Mouse (Mus musculus): ENCODE data around the gene Tbc1d9b.
"Not testable (repeated sequence)": the region's sequence is repeated elsewhere in the genome, so short reads cannot be mapped to it uniquely, and the experiment has no call there.

Gene Tbc1d9b

DNA sequence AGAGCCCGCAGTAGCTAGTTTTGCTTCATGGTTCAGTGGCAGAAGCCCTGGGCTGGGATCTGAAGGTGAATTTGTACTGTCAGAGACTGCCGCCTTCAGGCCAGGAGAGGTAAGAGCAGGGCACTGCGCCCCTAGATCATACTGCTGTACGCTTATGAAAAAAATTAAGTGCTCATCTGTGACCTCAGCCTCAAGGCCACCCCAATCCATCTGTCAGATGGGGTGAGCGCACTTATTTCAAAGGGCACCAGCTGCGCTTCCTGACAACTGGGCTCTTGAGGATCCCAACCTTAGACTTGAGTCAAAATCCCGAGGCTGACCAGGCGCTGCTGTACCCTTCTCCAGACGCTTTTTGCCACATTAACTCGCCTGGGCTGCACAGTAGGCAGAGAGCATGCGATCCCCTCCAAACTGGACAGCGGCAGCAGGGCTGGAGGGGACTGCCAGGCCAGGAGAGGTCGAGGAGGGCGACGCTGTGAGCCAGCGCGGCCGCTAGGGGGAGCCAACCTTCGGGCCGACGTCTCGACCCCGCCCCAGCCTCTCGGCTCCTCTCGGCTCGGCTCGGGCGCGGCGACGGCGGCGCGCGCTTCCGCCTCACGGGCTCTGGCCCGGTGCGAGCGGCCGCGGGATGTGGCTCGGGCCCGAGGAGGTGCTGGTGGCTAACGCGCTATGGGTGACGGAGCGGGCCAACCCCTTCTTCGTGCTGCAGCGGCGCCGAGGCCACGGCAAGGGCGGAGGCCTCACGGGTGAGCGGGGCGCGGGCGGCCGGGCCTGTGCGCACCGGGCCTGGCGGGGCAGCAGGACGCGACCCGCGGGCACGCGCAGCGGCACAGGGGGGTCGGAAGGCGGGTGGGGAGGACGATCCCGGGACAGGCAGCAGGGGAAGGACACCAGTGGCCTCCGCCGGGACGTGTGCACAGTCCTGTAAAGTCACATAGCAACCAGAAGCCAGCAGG, at the start of gene Tbc1d9b:
TSS of gene Tbc1d9b (plus strand) at position 586 of the 956 bp plus-strand sequence.
- peak; percentile 78 for DNase-seq (ENCODE audit: low read depth)

DNA sequence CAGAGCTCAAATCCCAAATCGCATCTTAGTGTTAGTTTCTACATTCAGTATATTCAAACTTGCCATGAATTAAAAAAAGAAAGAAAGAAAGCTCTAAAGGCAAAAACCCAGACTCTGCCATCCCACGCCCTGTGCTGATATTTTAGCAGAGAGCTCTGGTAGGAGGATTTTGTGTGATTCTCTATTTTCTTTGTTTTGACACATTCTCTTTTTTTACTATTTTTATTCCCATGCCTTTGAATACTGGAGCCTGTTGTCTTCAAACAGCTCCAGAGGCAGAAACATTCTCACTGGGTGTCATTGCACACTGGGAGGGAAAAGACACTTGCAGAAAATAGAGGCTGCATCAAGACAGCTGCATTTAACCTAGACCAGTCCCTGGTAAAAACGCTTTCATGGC, 45.0 kb upstream of the Tbc1d9b start:
- DNase-seq (ENCODE audit: low read depth), result no peak

DNA sequence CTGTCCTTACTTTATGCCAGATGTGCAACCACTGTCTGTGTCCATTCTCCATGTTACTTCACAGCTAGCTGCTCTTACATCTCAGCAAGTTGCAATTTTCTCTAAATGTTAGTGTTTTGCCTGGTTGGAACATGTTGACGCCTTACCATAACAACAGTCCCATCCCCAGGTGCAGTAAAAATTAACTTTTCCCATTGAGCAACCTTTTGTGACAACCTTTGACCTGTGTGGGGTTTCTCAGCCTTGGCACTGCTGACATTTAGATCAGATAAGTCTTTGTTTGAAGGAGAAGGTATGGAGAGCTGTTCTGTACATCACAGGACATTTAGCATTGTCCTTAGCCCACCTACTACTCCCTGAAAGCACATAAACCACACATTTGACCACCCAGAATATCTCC, 41.4 kb upstream of the Tbc1d9b start:
- DNase-seq (ENCODE audit: low read depth), result no peak

DNA sequence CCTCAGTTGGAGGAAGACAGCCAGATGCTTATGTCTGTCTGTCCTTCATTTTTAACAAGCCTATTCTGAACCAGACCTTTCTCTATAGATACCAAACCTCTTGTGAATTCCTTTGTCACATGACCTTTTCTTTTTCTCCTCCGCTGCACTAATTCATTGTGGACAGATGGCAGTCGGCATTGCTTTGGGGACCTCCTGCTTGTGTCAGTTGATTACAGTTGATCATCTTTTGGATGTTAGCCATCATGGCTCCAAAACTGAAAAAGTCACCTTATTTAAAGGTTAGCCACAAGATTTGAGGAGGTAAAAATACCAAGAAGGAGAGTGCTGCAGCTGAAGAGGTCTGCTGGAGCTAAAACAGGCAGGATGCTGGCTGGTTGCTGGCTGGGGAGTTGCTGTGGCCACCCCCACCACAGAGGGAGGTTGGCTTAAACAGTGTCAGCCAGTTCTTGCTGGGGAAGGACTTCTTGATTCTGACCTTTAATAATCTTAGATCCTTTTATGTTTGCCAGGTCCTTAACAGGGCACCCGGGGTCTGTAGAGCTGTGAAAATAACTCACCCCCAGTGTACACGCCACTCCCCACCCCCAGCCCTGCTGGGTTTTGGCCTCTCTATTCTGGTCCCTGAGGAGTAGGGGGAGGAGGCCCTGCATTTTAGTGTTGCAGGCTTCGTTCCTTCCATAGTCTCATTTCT, 40.1 kb upstream of the Tbc1d9b start:
- no peak for DNase-seq (ENCODE audit: low read depth)

DNA sequence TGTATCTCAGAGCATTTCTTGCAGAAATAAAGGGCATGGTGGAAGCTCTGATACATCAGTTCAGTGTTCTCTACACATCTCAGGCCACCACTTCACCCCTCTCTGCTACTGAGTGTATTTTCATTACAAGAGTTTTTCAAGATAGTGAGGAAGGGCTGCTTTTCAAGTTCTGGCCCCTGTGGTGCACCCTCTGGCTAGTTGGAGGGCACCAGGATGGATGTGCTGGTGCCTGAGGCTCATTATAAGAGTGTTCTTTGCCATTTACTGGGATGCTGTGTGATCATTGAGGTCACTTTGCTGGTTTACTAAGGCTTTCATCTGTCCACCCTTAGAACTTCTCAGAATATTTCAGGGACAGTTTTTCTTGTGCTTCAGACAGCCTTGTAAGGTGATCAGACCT, 39.5 kb upstream of the Tbc1d9b start:
- DNase-seq (ENCODE audit: low read depth), result no peak

DNA sequence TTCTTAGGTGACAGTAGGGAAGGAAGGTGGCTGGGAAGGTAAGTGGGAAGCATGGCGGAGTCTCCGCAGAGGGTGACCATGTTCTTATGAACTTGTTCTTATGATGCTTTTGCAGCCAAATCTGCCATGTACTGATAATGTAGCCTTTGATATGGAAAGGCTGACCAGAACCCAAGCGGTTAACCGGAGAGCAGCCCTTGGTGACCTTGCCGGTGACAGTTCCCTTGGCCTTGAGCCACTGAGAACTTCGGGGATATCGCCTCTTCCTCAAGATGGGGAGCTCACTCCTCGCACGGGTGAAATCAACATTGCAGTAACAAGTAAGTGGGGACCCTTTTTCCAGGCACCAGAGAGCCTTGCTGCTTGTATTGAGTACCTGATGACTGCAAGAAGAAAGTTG, 35.5 kb upstream of the Tbc1d9b start:
- DNase-seq (ENCODE audit: low read depth), result no peak

DNA sequence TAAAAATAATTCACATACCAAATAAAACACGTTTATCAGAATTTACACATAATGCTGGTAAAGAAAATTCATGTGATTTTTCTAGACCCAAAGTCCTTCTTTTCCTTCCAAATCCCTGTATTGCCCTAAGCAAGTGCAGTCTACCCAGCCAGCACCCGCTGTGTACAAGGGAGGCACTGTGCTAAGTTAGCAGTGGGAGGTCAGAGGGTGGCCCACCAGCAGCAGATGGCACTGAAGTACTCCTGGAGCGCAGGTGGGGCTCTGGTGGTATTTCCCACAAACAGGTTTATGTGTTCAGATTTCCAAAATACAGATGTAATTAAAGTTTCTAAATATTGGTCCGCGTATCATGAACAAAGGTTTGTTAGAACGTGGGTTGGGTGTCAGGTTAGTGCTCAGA, 34.1 kb upstream of the Tbc1d9b start:
- DNase-seq (ENCODE audit: low read depth), result no peak

DNA sequence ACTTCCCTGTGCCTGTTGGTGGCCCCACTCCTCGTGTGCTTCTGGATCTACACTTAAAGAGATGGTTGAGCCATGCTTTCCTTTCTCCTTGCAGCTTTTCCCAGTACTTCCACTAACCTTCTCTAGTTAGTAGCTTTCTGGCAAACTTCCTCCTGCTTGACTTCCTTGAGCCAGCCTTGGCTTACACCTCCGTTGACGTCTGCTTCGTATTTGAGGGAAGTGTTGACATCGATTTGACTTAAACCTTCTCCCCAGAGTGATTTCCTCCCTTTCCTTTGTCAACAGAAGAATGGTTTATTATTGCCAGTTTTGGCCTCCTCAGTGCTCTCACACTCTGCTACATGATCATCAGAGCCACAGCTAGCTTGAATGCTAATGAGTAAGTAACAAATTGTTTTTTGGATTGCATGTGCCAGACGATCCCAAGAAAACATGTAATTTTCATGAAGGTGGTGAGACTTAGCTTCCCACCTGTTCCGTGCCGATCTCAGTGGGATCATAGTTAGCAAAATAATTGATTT, 32.2 kb upstream of the Tbc1d9b start:
- no peak for DNase-seq (ENCODE audit: low read depth)

DNA sequence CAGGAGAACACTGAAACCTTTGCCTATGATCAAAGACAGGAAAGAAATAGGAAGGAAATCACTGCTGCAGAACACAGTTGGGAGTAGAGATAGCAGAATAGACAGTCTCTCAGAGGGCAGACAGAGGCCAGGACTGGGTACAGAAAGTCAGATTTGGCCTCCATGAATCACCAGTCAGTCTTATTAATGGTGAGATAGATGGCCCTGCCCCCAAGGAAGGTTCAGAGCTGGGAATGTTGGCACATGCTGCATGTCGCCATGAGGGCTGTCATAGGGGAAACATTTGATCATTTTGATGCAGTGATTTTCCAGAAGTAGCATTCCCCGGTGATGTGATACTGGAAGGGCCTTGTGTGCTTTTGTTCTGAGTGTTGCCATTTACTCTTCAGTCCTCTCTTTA, 31.5 kb upstream of the Tbc1d9b start:
- no peak for DNase-seq (ENCODE audit: low read depth)

DNA sequence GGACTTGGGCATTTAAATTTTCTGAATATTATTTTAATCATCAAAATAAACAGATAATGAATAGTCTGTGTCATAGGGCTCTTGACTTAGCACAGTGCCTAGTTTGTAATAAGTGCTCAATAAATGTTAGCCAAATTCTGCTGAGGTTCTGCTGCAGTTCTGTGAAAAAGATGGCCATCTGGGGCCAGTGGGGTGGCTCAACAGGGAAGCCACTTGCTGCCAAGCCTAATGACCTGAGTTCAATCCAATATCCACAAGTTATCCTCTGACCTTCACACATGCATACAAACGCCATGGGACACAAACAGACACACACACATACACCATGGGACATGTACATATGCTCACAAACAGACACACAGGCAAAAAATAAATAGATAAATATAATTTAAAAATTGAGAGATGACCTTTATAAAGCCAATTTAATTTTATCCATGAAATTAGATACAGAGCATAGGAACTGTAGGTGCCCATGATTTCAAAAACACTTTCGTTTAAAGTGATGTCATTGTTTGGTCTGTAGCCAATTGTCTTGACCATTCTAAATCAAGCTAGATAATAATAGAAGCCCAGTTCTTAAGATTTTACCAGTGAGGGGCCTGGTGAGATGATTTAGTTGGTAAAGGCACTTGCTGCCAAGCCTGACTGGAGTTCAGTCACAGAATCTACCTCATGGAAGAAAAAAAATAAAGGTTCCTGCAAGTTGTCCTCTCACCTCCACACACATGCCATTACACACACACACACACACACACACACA, 30.5 kb upstream of the Tbc1d9b start:
- DNase-seq (ENCODE audit: low read depth), result no peak

DNA sequence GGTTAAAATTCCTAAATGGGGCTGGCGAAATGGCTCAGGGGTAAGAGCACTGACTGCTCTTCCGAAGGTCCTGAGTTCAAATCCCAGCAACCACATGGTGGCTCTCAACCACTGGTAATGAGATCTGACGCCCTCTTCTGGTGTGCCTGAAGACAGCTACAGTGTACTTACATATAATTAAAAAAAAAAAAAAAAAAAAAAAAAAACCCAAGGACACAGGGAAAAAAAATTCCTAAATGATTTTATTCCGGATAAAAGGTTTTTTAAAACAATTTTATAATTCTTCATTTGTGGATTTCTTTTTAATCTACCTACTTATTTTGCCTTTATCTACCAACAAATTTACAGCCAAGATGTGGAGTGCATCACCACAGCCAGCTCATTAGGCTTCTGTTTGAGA, 29.2 kb upstream of the Tbc1d9b start:
- DNase-seq (ENCODE audit: low read depth), result not testable (repeated sequence)

DNA sequence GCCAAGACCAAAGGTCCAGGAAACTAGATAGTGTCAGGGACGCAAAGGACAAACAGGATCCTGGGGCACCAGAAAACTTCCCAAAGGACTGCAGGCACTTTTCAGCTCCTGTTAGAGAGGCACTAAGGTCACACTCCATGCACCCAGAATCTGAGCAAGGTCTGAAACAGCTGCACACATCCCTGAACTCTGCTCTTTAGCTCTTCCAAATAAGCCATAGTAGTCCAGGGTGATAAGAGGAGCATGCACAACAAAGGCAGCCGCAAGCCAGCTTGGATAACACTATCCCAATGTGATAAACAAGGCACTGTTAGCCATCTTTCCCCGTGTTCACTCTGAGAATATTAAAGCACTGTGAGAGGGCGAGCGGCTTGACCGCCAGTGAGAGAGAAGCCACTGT, 27.2 kb upstream of the Tbc1d9b start:
- DNase-seq (ENCODE audit: low read depth), result no peak

DNA sequence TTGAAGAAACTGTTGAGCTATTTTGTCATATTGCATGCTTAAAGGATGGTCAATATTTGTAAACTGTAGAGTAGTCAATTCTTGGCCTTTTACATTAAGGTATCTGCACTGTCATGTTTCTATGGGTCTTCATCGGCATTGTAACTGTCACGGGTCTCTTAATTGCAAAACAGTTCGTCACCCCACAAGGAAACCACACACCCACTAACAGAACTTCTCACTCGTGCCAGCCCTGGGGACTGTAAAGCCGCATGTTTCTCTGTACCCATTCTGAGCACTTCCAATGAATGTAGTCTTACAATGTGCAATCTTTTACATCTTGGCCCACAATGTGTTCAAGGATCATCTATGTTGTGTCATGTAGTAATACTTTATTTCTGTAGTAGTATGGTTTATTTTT, 26.0 kb upstream of the Tbc1d9b start:
- no peak for DNase-seq (ENCODE audit: low read depth)

DNA sequence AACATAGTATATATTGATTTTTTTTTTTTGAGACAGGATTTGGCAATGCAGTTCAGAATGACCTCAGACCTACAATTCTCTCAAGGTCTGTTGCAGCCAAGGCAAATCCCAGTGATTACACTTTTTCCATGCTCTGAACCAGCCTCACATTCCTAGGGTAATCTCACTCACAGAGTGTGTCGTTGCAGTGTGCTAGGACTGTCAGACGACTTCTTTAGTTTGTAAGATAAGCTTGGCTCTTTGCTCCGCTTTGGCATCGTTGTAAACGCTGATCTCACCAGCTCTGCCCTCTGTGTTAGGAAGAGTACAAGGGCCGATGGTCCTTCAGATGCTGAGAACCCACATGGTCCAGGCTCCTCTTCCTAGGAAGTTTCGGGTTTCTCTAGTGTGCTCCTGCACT, 25.2 kb upstream of the Tbc1d9b start:
- DNase-seq (ENCODE audit: low read depth), result no peak

DNA sequence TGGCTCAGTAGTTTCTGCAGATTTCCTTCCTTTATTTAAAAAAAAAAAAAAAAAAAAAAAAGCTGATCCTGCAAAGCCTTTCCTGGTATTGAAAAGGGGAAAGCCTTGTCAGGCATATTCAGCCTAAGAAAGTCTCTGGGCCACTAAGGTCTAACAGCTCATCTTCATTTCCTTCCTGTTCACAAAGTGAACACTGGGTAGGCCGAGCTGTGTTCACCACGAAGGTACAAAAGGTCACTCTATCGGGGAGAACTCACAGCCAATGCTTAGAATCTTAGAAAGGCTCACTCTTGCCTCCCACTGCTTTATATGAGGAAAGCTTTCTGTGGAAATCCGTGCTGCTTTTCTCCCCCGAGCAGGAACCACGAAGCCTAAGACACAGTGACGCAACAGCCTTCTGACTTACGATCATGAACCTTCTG, 22.4 kb upstream of the Tbc1d9b start:
- no peak for DNase-seq (ENCODE audit: low read depth)

DNA sequence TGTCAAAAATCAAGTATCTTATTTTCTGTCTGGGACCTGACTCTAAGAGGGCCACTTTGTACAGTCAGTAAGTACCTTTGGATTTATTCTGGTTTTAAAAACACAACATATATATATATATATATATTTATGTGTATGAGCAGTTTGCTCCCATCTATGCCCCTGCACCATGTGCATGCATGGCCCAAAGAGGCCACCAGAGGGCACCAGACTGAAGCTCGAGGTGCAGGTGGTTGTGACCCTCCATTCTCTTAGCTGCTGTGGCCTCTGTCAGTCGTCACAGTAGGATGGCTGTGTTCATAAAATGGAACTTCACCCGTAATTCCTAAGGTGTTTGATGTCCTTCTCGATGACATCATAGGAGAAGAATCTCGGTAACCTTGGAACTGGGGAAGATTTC, 16.9 kb upstream of the Tbc1d9b start:
- peak; percentile 75 for DNase-seq (ENCODE audit: low read depth)

DNA sequence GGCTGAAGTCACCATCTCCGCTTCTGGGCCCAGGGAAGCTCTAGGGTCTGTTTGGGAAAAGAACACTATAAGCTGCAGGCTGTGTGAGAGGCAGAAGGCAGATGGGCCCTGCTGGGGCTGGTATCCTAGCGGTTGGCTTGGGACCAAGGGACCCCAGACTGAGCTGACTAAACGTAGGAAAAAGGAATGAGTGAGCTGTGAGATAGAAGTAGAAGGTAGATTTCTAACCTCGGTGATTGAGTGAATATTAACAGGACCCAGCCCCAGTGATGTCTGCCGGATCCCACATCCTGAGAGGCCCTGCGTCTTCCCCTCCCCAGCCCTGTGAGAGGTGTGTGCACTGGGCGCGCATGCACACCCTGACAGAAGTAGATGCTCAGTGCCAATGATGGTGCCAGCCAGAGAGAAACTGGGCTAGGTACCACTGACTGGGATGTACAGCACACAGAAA, 8.5 kb upstream of the Tbc1d9b start:
- no peak for DNase-seq (ENCODE audit: low read depth)

DNA sequence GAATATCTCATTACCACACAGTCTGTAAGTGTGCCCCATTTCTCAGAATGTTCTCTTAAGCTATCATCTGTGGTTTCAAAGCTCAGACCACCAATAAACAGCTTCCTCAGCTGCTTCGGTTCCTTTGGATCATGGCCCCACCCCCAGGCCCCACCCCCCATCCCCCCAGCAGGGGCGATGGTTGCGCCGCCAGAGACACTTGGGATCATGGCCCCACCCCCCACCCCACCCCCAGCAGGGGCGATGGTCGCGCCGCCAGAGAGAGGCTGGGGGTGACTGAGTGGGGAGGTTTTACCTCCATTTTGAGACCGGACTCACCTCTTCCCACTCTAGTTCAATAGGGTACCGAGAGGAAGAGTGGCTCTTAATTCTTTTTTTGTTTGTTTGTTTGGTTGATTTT, 3.4 kb upstream of the Tbc1d9b start:
- DNase-seq (ENCODE audit: low read depth), result no peak

DNA sequence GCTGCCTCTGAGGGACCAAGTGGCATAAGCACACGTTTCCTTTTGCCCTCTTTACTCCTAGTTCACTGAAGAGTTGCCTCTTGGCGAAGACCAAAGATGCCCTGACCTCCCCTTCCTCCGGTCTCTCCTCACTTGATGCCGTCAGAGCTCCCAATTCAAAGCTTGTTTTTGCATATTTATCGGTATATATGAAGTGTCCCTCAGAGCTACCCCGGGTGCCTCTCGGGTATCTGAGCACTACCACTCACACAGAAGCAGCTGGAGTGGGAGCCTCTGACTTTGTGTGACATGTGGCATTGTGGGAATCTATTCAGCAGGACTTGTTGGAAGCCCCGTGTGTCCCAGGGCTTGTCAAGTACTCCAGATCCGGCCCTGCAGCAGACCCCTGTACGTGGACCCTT, 605 bp downstream of the Tbc1d9b start:
- no peak for DNase-seq (ENCODE audit: low read depth)

DNA sequence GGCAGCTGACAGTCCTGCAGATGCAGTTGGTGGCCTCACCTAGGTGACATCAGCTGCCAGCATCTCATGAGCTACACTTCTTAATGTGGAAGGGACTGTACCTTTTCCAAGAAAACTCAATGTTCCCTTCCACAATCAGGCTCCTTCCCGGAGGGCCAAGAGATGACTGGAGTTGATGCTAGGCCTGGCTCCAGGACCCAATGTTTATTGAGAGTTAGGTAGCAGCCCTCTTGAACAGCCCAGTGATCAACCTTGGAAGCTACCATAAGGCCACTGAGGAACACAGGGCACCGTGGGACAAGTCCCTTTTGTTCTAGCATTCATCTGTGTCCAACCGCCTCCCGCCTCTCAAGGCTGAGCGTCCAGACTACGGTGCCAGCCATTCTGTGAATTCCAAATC, 1.1 kb downstream of the Tbc1d9b start:
- no peak for DNase-seq (ENCODE audit: low read depth)

DNA sequence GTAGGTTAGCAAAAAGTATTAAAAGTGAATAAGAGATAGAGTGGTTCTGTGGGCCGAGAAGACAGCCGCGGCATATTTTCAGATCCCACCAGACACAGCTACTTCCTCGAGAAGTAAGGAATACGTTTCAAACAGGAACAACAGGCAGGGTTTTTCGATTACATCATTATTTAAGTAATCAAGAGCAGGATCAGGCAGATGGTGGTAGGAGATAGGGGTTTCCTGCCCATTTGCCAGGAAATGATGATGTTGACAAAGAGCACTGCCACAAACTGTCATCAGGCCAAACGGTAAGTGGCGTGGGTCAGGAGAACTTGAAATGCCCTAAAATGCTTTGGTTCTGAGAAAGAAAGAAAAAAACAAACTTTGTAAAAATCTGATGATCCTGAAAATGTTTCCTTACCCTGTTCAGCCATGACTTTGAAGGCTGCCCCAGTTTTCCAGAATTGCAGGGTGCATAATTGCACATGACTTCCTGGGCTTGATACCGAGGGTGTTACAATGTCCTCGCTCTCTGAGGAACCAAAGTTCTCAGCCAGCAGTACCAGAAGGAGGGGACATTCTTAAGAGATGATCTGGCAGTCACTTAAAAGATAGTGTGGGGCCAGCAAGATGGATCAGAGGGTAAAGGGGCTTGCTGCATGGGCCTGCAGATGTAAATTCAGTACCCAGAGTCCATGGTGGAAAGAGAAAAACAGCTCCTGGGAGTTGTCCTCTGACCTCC, 3.1 kb downstream of the Tbc1d9b start:
- DNase-seq (ENCODE audit: low read depth), result no peak
